Mouse (Mus musculus) embryonic facial prominence, embryonic 13.5 days (tissue): ENCODE measurements around the gene Dscaml1. TPM values are rescaled to one million over a fixed set of nuclear protein-coding genes. Genes with fewer than 3 reads are reported as not detected.

Experiments used
- ATAC-seq: fragments of 200-750 bp; cut with Nextera tagmentation; 2 replicates; pipeline ENCODE4 v1.8.0; 2017; ENCODE audit warnings: low read depth; ENCODE audit not compliant: insufficient number of reproducible peaks, insufficient read depth, low FRiP score, low TSS enrichment
- H3K27ac ChIP-seq: fragments of 300-500 bp; sonication (generic); 2 replicates; pipeline ENCODE4 v1.5.1; 2015; ENCODE audit warnings: moderate library complexity, mild to moderate bottlenecking, inconsistent platforms
- H3K27me3 ChIP-seq: fragments of 300-500 bp; sonication (generic); 2 replicates; pipeline ENCODE4 v1.6.1; 2015; ENCODE audit warnings: mild to moderate bottlenecking, inconsistent platforms
- H3K36me3 ChIP-seq: fragments of 300-500 bp; sonication (generic); 2 replicates; pipeline ENCODE4 v1.6.1; 2015; ENCODE audit warnings: mild to moderate bottlenecking, inconsistent platforms
- H3K4me1 ChIP-seq: fragments of 300-500 bp; sonication (generic); 2 replicates; pipeline ENCODE4 v1.6.1; 2015; ENCODE audit warnings: inconsistent platforms
- H3K4me2 ChIP-seq: fragments of 300-500 bp; sonication (generic); 2 replicates; pipeline ENCODE4 v1.6.1; 2015; ENCODE audit warnings: moderate library complexity, mild to moderate bottlenecking, inconsistent platforms
- H3K4me3 ChIP-seq: fragments of 300-500 bp; sonication (generic); 2 replicates; pipeline ENCODE4 v1.5.1; 2015; ENCODE audit warnings: mild to moderate bottlenecking, inconsistent platforms
- H3K9ac ChIP-seq: fragments of 300-500 bp; sonication (generic); 2 replicates; pipeline ENCODE4 v1.6.1; 2015; ENCODE audit warnings: mild to moderate bottlenecking, inconsistent platforms
- H3K9me3 ChIP-seq: fragments of 300-500 bp; sonication (generic); 2 replicates; pipeline ENCODE4 v1.6.1; 2016; ENCODE audit warnings: inconsistent platforms
- WGBS: fragments of 180-500 bp; shearing (Covaris S2); methylation state at CpG from one replicate; pipeline ENCODE4 v1.1.7; 2015; ENCODE audit warnings: mixed read lengths; 5-methylcytosine and 5-hydroxymethylcytosine counted together
- polyA plus RNA-seq: library from polyadenylated mRNA; unstranded; fragments of >200 nt; fragmentation: Nextera tagmentation; extraction: Ambion mirVana; gene quantifications from 2 replicates; pipeline ENCODE4 v1.2.1, GENCODE M21; 2015

Gene Dscaml1
- polyA plus RNA-seq, 1 experiment from 2014 or later, result 0.97 TPM

GRCm38 (mm10) chr9:45431150-45431549, 4.7 kb downstream of the Dscaml1 start:
- no peak overlapping the region for H3K27ac ChIP-seq
- H3K36me3 ChIP-seq, result no peaks in the 10 kb centered on the region
- H3K4me2 ChIP-seq, result peak overlapping the region; percentile 86
- no peaks in the 10 kb centered on the region for H3K9me3 ChIP-seq
- peaks cover 24% of the 10 kb centered on the region for H3K4me1 ChIP-seq
- ATAC-seq, result 0 out of 2 replicates have a peak, but pooled peaks have one; percentile 3
- 3% methylated on average over 26 of the region's 26 CpGs for WGBS
- H3K4me3 ChIP-seq, result peak overlapping the region; percentile 45
- peak overlapping the region; percentile 49 for H3K9ac ChIP-seq
- H3K27me3 ChIP-seq, result peaks cover 94% of the 10 kb centered on the region

- H3K27ac ChIP-seq, result no peak overlapping the region
- no peaks in the 10 kb centered on the region for H3K36me3 ChIP-seq
- H3K9me3 ChIP-seq, result no peaks in the 10 kb centered on the region
- H3K27me3 ChIP-seq, result peaks cover 83% of the 10 kb centered on the region
- WGBS, result 59% methylated on average over 12 of the region's 12 CpGs
- H3K4me2 ChIP-seq, result no peak overlapping the region
- H3K4me1 ChIP-seq, result peaks cover 24% of the 10 kb centered on the region
- H3K4me3 ChIP-seq, result no peak overlapping the region
- ATAC-seq, result no peak
- no peak overlapping the region for H3K9ac ChIP-seq
These were observed 6.2 kb downstream of the Dscaml1 start for GRCm38 (mm10) chr9:45432639-45433038.

GRCm38 (mm10) chr9:45433119-45433518, 6.7 kb downstream of the Dscaml1 start:
- 71% methylated on average over 9 of the region's 9 CpGs for WGBS
- no peak overlapping the region for H3K4me2 ChIP-seq

GRCm38 (mm10) chr9:45434171-45434570, 7.7 kb downstream of the Dscaml1 start:
- H3K9ac ChIP-seq, result no peak overlapping the region
- ATAC-seq, result no peak
- WGBS, result 72% methylated on average over 2 of the region's 2 CpGs
- no peak overlapping the region for H3K4me3 ChIP-seq
- H3K4me1 ChIP-seq, result peaks cover 24% of the 10 kb centered on the region
- H3K27ac ChIP-seq, result no peak overlapping the region
- no peak overlapping the region for H3K4me2 ChIP-seq
- no peaks in the 10 kb centered on the region for H3K36me3 ChIP-seq
- peaks cover 72% of the 10 kb centered on the region for H3K27me3 ChIP-seq
- no peaks in the 10 kb centered on the region for H3K9me3 ChIP-seq

More at GRCm38 (mm10) chr9:45433119-45433518, 6.7 kb downstream of the Dscaml1 start:
- Histone ChIP-seq H3K9ac (no peak overlapping the region), H3K4me3 (no peak overlapping the region), H3K36me3 (no peaks in the 10 kb centered on the region), H3K4me1 (peaks cover 24% of the 10 kb centered on the region), H3K27ac (no peak overlapping the region), H3K27me3 (peaks cover 79% of the 10 kb centered on the region), H3K9me3 (no peaks in the 10 kb centered on the region)
- no peak for ATAC-seq

DNA sequence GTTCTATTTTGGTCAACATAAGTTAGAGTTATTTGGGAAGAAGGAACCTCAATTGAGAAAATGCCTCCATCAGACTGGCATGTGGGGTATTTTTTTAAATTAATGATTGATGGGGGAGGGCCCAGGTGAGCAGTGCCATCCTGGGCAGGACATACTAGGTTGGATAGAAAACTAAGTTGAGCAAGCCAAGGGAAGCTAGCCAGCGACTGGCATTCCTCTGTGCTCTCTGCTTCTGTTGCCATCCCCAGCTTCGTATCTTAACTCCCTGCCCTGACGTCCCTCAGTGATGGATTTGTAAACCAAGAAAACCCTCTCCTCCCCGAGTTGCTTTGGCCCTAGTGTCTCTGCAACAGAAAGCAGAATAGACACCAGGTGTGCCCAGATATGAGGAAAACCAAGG, 12.6 kb downstream of the Dscaml1 start:
- Histone ChIP-seq H3K27ac (no peak overlapping the region), H3K4me3 (no peak overlapping the region), H3K9me3 (no peaks in the 10 kb centered on the region), H3K4me2 (no peak overlapping the region), H3K27me3 (peaks cover 24% of the 10 kb centered on the region), H3K4me1 (0 out of 2 replicates have a peak, but pooled peaks cover 2% of the 10 kb centered on the region), H3K36me3 (no peaks in the 10 kb centered on the region), H3K9ac (no peak overlapping the region)
- ATAC-seq, result no peak
- WGBS, result 74% methylated on average over 4 of the region's 4 CpGs

DNA sequence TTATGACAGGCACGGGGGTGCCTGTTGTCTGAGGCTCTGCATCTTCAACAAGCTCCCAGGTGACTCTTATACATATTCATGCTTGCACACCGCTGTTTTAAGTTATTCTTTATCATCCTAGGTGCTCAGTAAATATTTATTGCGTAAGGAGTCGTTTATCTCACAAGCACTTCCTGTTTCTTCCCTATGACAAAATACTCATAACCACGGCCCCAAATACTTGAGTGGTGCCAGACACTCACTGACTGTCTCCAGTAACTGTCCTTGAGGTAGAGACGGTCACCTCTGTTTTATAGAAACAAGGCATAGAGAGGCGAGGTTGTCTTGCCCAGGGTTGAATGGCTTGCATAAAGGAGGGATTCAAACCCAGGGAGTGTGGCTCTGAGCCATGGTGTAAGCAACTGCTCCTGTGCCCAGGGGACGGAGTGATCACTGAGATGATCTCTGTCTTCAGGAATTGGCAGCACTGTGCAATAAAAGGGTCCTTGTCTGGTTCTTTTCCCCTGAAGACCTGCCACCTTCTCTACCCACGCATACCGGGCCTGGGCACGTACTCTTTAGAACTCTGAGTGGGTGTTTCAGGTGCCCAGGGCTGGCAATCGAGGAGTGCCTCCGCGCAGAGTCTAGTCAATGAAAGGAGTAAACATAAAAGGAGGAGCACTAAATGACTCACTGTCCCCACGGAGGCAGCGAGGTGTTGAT, 13.8 kb downstream of the Dscaml1 start:
- H3K36me3 ChIP-seq, result no peaks in the 10 kb centered on the region
- no peak overlapping the region for H3K27ac ChIP-seq
- ATAC-seq, result no peak
- no peak overlapping the region for H3K4me2 ChIP-seq
- no peak overlapping the region for H3K4me3 ChIP-seq
- H3K9ac ChIP-seq, result no peak overlapping the region
- H3K4me1 ChIP-seq, result 0 out of 2 replicates have a peak, but pooled peaks cover 2% of the 10 kb centered on the region
- H3K27me3 ChIP-seq, result peaks cover 12% of the 10 kb centered on the region
- 74% methylated on average over 16 of the region's 16 CpGs for WGBS
- no peaks in the 10 kb centered on the region for H3K9me3 ChIP-seq

DNA sequence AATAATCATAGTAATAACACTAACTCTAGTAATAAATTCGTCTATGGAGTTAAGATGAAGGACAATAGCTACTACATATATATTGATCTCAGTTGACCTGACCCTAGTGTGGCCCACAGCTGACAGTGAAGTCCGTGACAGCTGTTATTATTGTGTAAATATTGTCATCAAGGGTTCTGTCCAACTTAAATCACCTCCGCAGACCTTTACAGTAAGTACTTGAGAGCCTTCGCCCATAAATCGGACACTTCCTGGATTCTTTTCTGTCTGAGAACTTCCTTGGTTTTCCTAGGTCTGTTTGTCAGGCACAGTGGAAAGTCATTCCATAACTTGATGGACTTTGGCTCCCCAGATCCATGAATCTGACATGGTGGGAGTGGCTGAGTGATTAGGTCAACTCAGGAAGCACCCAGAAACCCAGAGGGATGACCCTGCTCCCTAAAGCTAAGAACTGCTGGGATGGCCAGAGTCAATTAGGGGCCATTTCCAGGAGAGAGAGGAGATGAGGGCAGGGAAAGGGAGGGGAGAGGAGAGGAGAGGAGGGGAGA, 17.9 kb downstream of the Dscaml1 start:
- H3K9me3 ChIP-seq, result no peaks in the 10 kb centered on the region
- no peak for ATAC-seq
- 80% methylated on average over 5 of the region's 5 CpGs for WGBS
- H3K4me3 ChIP-seq, result no peak overlapping the region
- no peak overlapping the region for H3K9ac ChIP-seq
- H3K4me1 ChIP-seq, result peaks cover 7% of the 10 kb centered on the region; the same call in 1 of the 2 replicates
- peaks cover 16% of the 10 kb centered on the region for H3K27me3 ChIP-seq
- H3K4me2 ChIP-seq, result no peak overlapping the region
- H3K36me3 ChIP-seq, result no peaks in the 10 kb centered on the region
- H3K27ac ChIP-seq, result no peak overlapping the region

GRCm38 (mm10) chr9:45449658-45450057, 23.2 kb downstream of the Dscaml1 start:
- no peak for ATAC-seq
- Histone ChIP-seq H3K9ac (no peak overlapping the region), H3K27me3 (peaks cover 16% of the 10 kb centered on the region), H3K4me1 (peaks cover 5% of the 10 kb centered on the region; the same call in 1 of the 2 replicates), H3K4me2 (no peak overlapping the region), H3K27ac (no peak overlapping the region), H3K36me3 (no peaks in the 10 kb centered on the region), H3K9me3 (no peaks in the 10 kb centered on the region), H3K4me3 (no peak overlapping the region)
- 79% methylated on average over 4 of the region's 4 CpGs for WGBS

DNA sequence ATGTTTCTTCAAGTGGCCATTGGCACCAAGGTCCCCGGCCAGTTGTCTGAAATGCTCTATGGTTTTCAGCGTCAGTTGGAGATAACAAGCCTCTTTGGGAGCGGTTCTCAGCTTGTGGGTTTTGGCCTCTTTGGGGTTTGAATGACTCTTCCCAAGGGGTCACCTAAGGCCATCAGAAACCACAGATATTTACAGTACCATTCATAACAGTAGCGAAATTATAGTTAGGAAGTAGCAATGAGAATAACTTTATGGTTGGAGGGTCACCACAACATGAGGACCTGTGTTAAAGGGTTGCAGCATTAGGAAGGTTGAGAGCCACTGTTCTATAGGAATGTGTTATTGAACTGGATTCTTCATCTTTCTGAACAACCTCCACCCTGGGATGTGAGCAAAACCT, 24.9 kb downstream of the Dscaml1 start:
- no peak for ATAC-seq
- Histone ChIP-seq H3K36me3 (no peaks in the 10 kb centered on the region), H3K9ac (no peak overlapping the region), H3K27me3 (peaks cover 15% of the 10 kb centered on the region), H3K4me1 (peaks cover 5% of the 10 kb centered on the region), H3K9me3 (no peaks in the 10 kb centered on the region), H3K27ac (no peak overlapping the region), H3K4me2 (no peak overlapping the region), H3K4me3 (no peak overlapping the region)
- 83% methylated on average over 4 of the region's 4 CpGs for WGBS

DNA sequence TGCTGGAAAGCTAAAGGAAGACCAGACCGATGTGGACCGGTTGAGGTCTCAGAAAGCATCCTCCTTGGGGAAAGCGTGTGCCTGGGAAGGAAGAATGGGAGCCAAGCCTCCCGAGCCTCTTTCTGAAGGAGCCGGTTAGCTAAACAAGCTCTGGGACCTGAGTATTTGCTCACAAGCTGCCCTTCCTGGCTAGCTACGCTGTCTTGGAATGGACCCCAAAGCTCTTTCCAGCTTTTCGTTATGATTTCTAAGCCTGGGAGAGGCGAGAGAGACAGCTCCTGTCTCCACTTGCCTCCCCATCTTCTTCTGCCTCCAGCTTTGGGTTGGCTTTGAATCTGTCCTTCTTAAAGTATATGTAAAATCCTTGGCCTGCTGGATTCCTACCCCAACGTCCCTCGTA, 27.6 kb downstream of the Dscaml1 start:
- 80% methylated on average over 10 of the region's 10 CpGs for WGBS
- Histone ChIP-seq H3K4me3 (no peak overlapping the region), H3K4me2 (no peak overlapping the region), H3K36me3 (no peaks in the 10 kb centered on the region), H3K27me3 (0 out of 2 replicates have a peak, but pooled peaks cover under 1% of the 10 kb centered on the region), H3K9ac (no peak overlapping the region), H3K4me1 (peaks cover 6% of the 10 kb centered on the region), H3K9me3 (no peaks in the 10 kb centered on the region), H3K27ac (no peak overlapping the region)
- no peak for ATAC-seq

DNA sequence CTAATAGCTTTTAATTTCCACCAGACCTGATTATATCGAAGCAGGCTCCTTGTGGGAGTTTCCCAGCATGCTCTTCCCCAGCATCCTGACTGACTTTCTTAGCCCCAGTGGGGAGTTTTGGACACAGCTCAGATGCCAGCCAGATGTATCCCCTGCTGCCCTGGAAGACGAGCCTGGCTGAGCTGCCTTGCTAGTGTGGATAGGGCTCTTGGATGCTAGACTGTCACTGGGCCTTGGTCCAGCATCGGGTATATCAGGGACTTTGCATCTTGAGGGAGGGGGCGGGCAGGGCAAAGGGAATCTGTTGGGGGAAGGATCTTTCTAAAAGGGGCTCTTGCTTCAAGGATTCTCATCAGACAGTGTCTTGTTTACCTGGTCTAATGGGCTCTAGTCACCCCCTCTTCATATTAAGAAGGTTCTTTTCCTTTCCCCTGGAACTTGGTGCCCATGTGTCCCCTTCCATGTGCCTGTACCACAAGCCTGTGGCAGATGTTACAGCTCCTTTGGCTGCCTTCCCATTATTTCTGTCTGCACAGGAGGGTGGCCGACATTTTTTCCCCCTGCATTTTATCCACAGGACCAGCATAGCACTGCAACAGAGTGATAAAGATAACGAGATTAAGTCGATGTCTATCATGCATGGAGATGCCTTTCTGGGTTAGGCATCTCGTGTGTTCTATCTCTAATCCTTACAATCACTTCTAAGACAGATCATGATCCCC, 28.6 kb downstream of the Dscaml1 start:
- 61% methylated on average over 8 of the region's 8 CpGs for WGBS
- no peak overlapping the region for H3K27ac ChIP-seq
- no peaks in the 10 kb centered on the region for H3K36me3 ChIP-seq
- no peak overlapping the region for H3K4me3 ChIP-seq
- no peak overlapping the region for H3K4me2 ChIP-seq
- H3K27me3 ChIP-seq, result no peaks in the 10 kb centered on the region
- no peaks in the 10 kb centered on the region for H3K9me3 ChIP-seq
- no peak overlapping the region for H3K9ac ChIP-seq
- H3K4me1 ChIP-seq, result peaks cover 6% of the 10 kb centered on the region
- ATAC-seq, result no peak
